Mouse (Mus musculus) G1E-ER4 (cell line): Measurements from ENCODE around the gene Usp15. TPM values are rescaled to one million over a fixed set of nuclear protein-coding genes. Genes with fewer than 3 reads are reported as not detected.

ENCODE experiments used
- GATA1 ChIP-seq: IDR thresholded peaks from one replicate; pipeline ENCODE4 v1.8.0; 2012; ENCODE audit warnings: low read length, inconsistent platforms
- polyA plus RNA-seq: library from polyadenylated mRNA; stranded (reverse); fragments of >175 nt; gene quantifications from 2 replicates; pipeline ENCODE4 v1.2.3, GENCODE M21; 2012

Usp15 gene
- polyA plus RNA-seq, 1 experiment, result 6.1 TPM

DNA sequence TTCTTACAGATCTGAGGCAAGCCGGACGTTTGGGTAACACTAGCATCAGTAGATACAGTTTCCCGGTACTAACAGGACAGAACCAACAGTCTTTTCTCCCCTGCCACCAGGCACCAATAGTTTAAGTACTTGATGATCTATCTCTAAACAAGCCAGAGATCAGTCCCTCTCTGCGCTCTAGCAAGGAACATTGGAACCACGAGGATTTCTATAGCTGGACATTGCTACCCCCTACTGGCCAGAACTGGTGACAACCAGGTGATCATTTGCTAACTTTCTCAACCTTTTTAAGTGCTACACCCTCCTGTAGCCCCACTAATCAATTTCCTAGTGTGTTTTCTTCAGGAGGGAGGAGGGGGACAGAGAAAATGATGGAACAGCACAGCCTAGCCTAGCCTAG, 105.1 kb downstream of the Usp15 start:
- TF ChIP-seq GATA1, result no peak

DNA sequence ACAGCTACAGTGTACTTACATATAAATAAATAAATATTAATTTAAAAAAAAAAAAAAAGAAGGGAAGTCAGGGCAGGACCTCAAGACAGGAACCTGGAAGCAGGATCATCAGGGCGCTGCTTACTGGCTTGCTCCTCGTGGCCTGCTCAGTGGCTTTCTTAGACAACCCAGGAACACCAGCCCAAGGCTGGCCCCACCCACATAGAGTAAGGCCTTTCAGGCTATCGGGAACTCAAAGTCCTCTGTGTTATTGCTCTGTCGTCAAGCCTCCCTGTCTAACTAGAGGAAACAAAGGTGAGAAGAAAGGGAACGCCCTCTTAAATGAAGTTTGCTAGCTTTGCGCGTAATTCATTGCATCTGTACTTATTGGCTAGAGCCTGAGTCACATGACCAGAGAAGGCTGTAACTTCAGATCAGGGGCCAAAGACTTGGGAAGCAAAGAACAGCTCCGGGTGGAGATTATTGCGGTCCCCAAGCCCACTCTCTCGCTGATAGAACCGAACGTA, 107.3 kb downstream of the Usp15 start:
- no peak for TF ChIP-seq GATA1

DNA sequence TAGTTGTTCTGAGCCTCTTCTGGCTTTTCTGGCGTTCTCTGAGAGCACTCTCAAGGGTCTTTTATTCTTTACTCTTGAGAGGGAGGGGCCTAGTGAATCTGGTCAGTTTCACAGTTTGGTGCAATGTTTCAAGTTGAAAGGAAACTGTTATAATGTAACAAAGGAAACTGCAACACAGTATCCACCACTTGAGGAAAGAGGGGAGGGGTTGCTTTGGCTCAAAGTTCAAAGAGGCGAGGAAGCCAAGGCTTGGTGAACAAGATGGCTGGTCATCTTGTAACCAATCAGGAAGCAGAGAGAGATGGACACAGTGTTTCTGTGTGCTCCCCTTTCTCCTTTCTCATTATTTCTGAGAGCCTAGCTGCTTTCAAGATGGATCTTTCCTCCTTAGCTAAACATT, 109.9 kb downstream of the Usp15 start:
- TF ChIP-seq GATA1, result no peak

DNA sequence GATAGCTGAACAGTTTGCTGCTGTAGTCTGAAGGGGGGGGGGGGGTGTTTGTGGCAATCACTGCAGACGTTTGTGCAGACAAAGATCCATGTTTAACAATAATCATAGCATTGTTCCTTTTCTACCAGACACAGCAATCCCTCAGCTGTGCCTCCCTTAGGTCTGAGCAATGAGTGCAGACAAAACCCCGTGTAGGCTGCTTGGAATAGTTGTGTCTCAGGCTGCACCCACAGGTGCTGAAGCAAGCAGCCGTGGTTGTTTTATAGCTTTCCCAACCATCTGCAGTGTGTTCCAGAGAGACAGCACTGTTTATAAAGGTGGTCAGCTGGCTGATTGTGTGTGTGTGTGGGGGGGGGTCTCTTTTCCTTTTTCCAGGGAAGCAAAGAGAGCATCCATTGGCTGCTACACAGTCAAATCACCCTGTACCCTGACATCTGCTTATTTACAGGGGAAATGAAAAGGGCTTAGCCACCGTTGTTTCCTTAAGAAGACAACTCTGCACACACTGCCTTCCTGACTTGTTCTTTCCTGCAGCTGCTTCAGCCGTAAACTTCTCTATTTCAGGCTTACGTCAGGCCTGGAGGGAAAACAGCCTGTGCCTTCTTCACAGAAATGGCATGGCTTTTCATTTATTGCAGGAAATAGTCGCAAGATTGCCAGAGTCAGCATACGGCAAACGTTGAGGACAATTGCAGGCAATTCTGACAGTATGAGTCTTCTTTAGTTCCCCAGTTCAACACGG, 111.7 kb downstream of the Usp15 start:
- no peak for TF ChIP-seq GATA1

DNA sequence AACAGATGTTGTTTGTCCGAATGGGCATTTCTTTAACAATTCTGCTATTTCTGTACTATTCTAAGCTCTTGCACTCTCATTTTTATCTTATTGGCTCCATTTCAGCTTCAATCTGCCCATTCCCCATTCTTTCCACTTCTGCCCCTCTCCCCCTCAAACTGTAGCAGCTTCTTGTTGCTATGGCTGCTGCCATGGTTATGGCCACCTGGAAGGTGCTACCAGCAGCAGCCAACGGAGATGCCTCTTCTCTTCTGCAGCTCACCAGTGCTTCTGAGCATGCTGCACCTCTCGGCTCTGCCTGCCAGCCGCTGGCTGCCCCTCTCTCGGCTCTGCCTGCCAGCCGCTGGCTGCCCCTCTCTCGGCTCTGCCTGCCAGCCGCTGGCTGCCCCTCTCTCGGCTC, 112.5 kb downstream of the Usp15 start:
- no peak for TF ChIP-seq GATA1

DNA sequence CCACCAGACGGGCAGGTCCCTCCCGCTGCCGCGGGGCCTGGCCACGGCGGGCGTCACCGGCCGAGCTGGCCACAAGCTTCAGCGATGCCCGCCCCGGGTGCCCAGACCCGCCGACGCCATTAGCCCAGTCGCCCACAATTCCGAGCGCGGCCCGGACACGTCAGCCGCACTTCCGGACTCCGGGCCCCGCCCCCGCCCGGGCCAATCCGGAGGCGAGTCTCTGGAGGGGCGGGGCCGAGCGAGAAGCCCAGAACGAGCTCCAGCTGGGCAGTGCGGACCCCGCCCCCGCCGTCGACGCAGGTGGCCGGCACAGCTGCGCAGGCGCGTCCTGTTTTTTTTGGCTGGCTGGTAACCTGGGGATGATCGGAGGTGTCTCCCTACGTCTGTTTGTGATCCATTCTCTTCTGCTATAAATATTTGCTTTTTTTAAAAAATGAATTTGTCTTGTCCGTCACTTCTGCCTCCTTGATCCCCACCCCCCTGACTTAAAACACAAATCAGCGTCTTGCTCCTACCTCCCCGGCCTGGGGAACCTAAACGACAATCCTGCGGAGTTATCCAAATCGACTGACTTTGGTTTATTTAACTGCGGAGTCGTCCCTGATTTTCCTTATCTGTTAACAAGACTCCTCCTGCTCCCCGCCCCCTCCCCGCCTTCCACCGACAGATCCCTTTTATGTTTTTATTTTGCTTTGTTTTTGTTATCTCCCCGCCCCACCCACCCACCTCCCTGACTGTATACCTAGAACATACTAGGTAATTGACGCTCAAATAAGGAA, 120.4 kb downstream of the Usp15 start, which contains the start of gene Mon2:
Gene Mon2, minus strand, starts transcription at position 261 of the 779 bp plus-strand sequence.
- no peak for TF ChIP-seq GATA1

DNA sequence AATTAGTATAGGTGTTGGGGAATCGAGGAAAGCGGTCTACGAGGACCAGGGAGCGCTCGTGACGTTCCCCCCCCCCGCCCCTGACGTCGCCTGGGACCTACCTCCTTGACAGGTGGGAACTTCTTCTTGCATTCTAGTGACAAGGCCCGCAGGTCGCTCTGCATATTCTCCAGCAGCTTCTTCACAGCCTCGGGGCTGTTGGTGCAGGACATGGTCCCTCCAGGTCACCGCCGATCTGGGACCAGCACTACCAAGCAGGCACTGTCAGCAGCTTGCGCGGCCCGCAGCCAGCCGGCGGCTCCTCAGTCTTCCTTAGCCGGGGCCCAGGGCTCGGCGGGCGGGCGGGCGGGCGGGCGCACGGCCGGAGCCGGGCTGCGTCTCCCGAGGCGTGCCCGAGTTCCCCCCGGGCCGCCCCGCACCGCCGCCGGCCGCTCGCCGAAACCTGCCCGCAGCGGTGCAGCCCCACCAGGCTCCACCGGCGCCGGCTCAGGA, 121.0 kb downstream of the Usp15 start:
- no peak for TF ChIP-seq GATA1

DNA sequence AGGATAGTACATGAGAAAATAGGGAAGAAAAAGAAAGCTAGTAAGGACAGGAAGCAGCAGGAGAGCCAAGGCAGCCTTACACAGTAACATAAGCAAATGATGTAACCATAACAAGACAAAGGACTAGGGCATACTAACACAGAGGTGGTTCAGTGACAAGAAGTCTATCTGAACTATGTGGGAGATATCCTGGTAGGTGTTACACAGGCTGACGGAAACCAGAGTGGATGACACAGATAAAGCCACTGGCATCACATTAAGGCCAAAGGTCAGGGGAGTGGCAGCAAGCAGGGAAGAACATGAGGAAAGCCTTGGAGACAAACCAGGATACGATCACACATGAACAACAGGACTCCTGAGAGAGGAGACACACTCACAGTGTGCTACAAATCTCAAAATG, 124.8 kb downstream of the Usp15 start:
- no peak for TF ChIP-seq GATA1

DNA sequence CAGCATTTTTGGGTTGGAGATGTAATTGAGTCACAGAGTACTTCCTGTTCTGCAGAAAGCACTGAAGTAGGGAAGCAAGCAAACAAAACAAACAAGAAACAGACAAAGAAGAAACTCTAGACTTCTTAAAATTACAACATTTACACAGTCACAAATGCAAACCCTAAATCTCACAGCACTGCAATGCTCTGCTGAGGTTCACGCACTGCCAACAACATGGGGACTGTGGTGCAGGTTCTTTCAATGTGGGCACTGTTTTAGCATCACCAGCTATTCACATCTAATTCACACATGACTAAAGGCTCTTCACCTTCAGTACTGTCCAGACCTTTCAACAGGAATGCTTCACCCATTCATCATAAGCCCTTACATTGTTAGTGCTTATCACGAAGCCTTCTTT, 133.8 kb downstream of the Usp15 start:
- TF ChIP-seq GATA1, result no peak

DNA sequence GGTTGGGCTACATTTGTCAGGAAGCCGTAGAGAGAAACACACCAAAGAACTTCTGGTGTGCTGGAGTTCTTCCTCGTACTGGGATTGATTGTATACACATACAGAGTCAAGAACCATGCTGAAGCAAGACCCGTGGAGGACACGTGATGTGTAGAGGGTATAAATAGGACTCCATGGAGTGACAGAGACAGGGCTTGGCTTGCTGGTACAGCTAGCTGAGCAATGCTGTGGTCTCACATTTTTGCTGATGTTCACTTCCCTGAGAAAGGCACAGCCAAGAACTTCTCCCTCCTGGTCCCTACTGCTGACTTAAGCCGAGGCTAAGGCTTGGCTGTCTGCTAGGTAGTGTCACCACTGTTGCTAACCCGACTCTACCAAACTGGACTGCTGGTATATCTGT, 136.0 kb downstream of the Usp15 start:
- no peak for TF ChIP-seq GATA1

DNA sequence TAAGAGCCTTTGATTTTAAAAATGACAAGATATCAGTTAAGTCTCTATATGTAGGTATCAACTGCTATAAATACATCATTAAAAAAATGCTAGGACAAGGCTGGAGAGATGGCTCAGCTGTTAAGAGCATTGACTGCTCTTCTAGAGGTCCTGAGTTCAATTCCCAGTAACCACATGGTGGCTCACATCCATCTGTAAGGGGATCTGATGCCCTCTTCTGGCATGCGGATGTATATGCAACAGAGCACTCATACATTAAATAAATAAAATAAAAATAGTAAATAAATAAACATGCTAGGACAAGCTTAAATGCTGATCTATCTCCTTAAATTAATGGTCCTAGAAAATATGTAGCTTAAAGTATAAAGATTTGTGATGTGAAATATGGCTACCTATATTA, 139.7 kb downstream of the Usp15 start:
- TF ChIP-seq GATA1, result no peak

DNA sequence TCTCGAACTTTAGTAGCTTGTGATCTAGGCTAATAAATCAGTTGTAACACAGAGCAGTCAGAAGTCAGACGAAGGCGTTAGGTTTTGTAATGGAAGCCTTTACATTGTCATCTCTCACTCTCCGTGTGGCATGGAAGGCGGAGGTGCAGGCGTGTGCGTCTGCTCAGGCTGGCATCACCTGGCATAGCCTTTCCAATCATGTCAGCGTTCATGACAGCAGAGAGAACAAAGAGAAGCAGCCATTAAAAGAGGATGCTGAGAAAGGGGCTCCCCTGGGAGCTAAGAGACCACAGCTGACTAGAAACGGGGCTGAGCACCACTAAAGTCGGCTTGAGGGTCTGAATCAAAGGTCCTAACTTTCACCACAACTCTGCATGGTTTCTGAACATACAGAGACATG, 140.3 kb downstream of the Usp15 start:
- TF ChIP-seq GATA1, result no peak

DNA sequence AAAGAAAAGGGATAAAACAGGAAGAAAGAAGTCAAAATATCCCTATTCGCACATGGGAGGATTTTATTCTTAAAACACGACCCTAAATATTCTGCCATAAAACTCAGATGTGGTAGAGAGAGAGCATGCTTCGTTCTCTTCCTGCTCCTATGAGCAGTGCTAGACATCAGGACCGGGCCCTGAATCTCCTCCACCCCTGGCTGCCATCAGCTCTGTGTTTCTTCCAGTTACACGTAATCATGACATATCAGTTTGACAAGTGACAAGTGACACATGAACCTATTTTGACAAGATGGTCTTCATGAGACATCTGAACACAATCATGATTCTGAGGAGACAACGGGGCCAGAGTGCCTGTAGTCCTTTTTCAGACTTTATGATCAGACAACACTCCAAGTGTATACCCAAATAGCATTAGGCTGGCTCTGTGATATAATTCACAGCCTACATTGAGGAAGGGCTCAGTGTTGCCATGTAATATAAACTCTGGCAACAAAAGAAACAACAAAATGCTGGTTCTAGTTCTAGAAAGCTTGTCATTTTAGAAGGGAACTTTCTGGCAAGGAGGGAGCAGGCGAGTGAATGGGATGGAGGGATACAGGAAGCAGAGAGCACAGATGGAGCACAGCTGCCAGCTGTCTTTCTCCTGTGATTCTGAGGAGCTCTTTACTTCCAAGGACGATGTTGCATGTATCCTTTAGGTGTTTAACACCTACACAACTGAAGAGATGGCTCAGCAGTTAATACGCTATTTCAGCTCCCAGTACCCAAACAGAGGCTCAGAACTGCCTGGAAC, 141.4 kb downstream of the Usp15 start:
- no peak for TF ChIP-seq GATA1

Other genes starting within 250 kb of the Usp15 start
- 8.3 and 17.3 TPM in 2 replicates for gene Mon2, start 120.5 kb downstream of the Usp15 start, polyA plus RNA-seq
- gene Fam19a2, start 67.0 kb upstream of the Usp15 start, polyA plus RNA-seq, result not detected in 2 replicates